Mouse (Mus musculus): ENCODE data around the gene Olfr876.

DNA sequence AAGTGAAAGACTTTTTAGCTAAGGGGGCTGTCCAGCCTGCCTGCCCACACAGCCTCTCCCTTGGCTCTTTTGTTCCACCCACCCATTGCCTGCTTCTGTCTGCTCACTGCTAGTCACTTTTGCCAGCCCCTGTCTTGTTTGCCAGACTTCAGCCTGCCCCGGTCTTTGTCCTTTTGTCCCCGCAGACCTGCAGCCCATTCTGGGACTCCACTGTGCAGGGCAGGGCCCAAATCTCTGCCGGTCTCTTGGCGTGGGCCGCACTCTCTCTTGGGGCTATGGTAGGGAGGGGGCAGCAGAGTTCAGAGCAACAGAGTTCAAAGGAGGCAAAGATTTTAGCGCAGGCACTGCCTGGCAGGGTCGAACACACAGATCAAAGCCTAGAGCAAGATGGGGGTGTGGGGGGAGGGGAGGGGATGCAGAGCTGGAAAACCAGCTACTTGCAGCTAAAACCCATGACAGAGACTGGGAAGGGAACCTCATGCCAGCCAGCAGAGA is 20.0 kb upstream of the Olfr876 start:
- TF ChIP-seq HCFC1 (IDR thresholded peaks at IDR 0.05; ENCODE audit: borderline replicate concordance, insufficient read depth, low read length) (no peak), MAFK (IDR thresholded peaks at IDR 0.05; ENCODE audit: insufficient read depth, low read depth, low read length) (no peak), ZC3H11A (IDR thresholded peaks at IDR 0.05; ENCODE audit: borderline replicate concordance, low read depth, low read length) (no peak)
